Mouse (Mus musculus): Measurements from ENCODE around the gene Prkar1b. TPM values are rescaled to one million over a fixed set of nuclear protein-coding genes. Genes with fewer than 3 reads are reported as not detected.

Prkar1b gene
- 1 to 10 TPM; 1.7 to 2.5 TPM for total RNA-seq (2021)

DNA sequence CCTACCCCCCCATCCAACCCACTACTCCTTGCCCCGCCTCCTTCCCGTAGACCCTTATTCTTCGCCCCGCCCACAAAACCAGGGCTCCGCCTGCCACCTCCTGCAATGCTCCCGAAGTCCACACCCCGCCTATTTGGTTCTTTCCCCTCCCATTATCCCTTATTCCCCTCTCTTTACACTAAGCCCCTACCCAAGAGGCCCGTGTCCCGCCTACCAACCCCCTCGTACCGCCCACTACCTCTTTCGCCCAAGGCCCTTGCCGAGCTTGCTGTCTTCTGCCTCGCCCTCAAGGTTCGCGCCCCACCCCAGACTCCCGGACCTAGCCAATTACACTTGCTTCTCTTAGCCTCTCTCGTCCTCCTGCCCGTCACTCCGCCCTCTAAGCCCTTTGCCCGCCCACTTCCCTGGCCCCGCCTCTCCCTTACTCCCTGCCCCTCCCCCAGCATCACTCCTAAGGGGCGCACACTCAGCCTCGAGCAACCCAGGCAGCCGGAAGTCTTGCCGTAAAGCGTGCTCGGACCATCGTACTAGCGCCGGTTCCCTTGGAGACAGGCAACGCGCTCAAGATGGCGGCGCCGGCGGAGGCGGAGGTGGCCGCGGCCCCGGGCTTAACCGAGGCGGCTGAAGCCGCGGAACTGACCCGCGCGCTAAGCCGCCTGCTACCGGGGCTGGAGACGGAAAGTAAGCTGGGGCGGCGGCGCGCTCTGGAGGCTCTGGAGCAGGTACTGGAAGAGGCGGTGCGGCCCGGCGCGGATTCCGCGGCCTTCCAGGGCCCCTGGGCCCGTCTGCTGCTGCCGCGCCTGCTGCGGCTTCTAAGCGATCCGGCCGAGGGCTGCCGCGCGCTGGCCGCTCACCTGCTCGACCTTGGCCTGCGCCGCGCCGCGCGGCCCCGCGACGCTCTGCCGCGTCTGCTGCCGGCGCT is at the start of gene Prkar1b, which contains the start of gene Dnaaf5:
Gene Prkar1b, minus strand, starts transcription at position 321 of the 922 bp plus-strand sequence.
Gene Dnaaf5, plus strand, starts transcription at position 543 of the 922 bp plus-strand sequence.
- peak; percentile 94 for DNase-seq (ENCODE audit: low spot score)
- intact Hi-C loops (cut with DNase I) = loop anchor here (2.0 kb wide), 1 partner anchor 29 kb away; no protein-coding TSS in a partner anchor

DNA sequence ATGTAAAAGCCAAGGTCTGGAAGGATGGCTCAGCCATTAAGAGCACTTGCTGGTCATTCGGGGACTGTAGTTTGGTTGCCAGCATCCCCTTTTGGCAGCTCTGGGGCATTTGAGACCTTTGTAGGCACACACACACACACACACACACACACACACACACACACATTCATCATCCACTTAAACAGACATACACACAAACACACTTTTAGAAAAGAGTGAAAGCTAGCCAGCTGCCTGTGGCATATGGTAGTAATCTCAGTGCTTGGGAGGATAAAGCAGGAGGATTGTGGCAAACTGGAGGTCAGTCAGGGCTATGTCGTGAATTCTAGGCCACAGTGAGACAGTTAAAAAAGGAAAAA is 49.8 kb upstream of the Prkar1b start:
- DNase-seq (ENCODE audit: low spot score) = no peak
- intact Hi-C loops (cut with DNase I) = no loop called here

DNA sequence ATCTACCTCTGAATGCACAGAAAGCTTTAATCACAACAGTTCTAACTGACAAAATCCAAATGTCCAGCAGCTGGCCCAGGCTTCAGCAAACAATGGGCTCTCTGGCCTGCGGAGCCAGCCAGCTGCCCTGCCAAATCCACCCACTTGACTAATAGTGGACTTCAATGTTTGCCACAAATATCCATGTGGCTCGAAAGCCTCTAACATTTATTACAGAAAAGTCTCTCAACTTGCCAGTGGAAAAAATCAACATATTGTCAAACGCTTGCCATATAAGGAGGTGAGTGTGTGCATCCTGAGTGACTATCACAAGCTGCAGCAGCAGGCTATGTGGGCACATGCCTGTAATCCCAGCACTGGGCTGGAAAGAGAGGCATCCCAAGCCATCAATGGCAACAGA is 49.0 kb upstream of the Prkar1b start:
- DNase-seq (ENCODE audit: low spot score) = no peak
- intact Hi-C loops (cut with DNase I) = no loop called here

DNA sequence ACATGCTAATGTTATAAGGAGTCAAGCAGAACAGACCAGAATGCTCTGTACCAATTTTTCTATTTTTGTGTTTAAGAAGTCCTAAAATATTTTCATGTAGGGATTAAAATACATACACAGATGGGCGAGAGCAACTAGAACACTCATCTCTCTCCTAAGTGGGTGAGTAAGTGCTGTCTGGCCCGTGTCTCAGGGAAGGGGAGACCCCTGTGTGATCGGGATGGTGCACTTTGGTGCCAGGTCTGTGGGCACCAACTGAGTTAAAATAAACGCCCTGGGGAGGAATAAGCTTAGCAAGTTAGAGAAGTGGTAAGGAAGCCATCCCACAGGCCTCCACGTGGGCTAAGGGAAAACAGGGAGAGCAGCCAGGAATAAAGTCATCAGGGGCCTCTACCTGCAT is 41.2 kb upstream of the Prkar1b start:
- intact Hi-C loops (cut with DNase I) = no loop called here
- DNase-seq (ENCODE audit: low spot score) = no peak

DNA sequence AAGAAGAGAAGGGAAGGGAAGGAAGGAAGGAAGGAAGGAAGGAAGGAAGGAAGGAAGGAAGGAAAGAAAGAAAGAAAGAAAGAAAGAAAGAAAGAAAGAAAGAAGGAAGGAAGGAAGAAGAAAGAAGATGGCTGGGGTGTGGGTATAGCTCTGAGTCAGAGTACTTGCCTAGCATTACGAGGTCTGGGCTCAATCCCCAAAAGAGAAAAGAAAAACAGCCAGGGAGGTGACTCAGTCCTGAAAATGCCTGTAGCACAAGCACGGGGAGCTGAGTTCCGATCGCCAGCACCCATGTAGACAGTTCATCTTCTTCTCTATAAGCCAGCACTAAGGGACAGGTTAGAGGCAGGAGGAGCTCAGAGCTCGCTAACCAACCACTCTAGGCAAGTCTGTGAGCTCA is 39.9 kb upstream of the Prkar1b start:
- no peak for DNase-seq (ENCODE audit: low spot score)
- intact Hi-C loops (cut with DNase I) = no loop called here

DNA sequence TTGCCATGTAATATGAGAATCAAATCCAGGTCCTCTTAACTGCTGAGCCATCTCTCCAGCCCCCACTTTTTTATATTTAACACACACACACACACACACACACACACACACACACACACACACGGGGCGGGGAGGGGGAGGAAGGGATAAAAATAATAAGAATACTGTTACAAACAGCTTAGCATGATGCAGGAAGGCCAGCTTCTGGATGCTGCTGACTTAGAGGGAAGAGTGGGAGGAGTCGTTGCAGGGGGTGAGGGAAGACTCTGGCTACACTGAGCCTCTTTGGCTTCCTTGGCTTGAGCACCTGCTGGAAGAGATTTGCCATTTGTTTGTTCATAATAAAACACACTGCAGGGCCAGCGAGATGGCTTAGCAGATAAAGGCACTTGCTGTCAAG is 35.1 kb upstream of the Prkar1b start:
- intact Hi-C loops (cut with DNase I) = no loop called here

DNA sequence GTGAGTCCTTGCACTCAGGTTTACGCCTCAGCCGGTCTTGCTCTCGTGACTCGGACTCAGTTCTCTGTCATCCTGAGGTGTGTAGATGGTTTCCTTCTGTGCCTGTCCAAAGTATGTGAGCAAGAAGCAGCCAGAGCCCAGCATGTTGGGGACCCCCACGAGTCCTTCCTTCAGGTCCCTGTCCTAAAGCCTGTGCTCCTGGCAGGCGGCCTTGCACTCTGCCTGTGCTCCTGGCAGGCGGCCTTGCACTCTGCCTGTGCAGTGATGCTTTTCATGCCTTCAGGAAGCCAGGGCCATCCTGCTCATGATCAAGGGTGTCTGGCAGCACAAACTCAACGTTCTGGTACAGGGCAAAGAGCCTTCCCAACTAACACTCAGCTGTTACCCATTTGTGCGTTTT is 33.8 kb upstream of the Prkar1b start:
- no peak for DNase-seq (ENCODE audit: low spot score)
- intact Hi-C loops (cut with DNase I) = no loop called here

More for the DNA sequence above, 35.1 kb upstream of the Prkar1b start:
- no peak for DNase-seq (ENCODE audit: low spot score)

DNA sequence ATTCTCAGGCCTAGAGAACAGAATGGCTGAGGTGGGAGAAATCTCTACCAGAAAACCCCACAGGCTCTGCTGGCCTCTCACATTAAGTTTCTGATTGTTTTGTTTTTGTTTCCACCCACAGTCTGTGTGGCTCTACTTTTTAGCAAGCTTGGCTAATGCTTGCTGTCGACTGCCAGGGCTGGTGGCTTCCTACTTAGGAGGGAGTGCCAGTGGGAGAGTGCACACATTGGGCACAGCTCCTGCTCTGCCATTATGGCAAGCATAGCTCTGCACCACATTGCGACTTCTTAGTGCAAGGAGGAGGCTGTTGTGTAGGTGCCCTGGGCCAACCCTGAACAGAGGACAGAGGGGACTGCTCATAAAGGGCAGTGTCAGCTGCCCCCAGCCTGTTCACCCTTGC is 33.3 kb upstream of the Prkar1b start:
- intact Hi-C loops (cut with DNase I) = no loop called here
- no peak for DNase-seq (ENCODE audit: low spot score)

DNA sequence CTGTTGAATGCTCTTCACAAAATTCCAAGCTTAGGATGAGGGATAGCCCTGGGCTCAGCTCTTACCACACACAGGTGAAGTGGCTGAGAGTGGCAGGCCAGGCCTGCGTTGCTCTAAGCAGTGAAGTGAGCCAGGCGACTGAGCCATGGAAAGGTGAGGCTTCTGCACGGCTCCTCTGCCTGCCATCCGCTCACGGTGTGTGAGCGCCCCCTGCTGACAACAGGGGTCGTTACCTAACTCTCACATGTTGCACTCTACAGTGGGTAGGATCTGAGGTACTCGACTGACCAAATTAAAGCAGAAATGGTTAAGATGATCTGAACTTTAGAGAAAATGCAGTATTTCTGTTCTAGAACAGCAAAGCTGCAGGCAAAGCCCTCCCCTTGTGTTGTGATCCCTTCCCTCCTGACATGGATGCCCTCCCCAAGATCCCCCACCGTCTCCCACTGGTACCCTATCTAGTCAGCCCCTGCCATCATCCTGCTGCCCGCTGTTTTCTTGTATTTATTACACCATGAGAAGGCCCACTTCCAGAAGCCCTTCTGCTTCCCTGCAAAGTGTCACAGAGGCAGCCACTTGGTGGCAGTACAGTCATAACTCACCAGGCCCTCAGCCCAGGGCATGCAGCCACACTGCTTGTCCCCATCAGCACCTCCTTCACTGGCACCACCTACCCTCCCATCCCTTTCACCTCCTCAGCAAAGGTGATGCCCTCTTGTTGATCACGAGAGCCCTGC is 29.3 kb upstream of the Prkar1b start:
- intact Hi-C loops (cut with DNase I) = loop anchor here (1.0 to 5.0 kb wide), 4 partner anchors 28 to 331 kb away; partner anchors contain the start of genes Dnaaf5 and Prkar1b
- DNase-seq (ENCODE audit: low spot score) = peak; percentile 20

DNA sequence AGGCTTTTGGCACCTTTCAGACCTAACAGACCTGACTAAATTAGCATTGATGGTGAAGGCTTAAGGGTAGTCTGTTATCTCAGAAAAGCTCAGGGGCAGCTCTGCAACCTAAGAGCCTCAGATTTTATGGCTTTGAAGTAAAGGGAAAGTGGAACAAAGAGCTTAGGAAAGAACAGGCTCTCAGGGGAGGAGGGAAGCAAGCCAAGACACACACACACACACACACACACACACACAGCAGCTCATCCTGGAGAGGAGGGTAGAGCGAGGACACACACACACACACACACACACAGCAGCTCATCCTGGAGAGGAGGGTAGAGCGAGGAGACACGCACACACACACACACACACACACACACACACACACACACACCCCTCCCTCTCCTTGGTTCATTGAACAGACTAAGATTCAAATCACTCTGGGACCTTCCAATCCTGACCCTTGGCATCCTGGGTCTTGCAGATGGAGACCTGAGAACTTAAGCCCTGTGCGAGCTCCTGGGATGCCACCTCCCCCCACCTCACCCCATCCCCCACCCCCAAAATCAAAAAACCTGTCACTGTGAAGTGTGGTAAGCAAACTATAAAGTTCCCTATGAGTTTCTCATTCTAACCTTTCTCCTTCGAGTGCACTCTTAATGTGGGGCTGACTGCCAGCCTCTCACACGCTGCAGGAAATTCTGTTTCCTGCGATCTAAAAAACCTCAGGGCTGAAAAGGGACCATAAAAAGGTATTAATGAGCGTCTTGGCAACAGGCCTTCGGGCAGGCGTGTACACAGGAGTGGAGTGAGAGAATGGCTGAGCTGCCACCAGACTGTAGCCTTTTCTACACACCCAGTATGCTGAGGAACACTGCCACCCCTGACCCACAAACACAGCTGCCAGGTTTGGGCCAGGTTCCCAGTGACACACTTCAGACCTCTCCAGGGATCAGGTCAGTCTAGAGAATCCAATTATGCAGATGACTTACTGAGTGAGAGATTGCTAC is 25.1 kb upstream of the Prkar1b start:
- DNase-seq (ENCODE audit: low spot score) = peak; percentile 9
- intact Hi-C loops (cut with DNase I) = loop anchor here (5.0 kb wide), 1 partner anchor 153 kb away; no protein-coding TSS in a partner anchor

DNA sequence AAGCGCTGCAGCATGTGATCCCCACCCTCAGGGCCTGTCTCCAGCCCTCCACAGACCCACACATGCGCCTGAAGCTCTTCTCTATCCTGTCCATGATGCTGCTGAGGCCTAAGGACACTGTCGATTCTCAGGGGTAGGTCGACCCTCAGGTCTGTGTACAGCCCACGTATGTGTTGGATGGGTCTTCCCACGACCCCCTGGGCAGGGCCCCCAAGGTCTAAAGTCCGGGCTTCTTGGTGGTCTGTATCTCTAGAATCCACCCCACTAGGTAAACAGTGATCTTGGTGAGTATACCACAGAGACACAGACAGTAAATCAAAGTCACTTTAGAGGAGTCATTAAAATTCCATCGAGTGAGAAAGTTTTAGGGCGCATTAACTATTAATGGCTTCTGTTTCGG is 24.3 kb upstream of the Prkar1b start:
- intact Hi-C loops (cut with DNase I) = no loop called here

DNA sequence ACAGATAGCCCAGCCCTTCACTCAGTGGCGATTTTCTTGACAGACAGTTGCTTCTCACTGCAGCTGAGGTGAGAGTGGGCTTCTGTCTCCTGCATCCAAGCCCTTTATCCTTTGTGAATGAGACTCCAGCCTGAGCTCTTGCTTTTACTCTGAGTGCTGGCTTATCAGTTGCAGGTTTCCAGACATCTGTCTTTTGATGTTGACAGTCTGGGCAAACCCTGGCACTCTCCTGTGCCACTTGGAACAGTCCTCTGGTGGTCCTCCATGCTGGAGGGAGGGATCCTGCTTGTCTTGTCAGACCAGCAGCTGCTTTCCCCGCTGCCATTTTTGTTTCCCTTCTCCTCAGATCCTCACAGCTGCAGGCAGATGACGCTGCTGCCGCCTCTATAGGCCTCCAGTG is 22.1 kb upstream of the Prkar1b start:
- no peak for DNase-seq (ENCODE audit: low spot score)
- intact Hi-C loops (cut with DNase I) = no loop called here

More for the DNA sequence above, 24.3 kb upstream of the Prkar1b start:
- DNase-seq (ENCODE audit: low spot score) = no peak

DNA sequence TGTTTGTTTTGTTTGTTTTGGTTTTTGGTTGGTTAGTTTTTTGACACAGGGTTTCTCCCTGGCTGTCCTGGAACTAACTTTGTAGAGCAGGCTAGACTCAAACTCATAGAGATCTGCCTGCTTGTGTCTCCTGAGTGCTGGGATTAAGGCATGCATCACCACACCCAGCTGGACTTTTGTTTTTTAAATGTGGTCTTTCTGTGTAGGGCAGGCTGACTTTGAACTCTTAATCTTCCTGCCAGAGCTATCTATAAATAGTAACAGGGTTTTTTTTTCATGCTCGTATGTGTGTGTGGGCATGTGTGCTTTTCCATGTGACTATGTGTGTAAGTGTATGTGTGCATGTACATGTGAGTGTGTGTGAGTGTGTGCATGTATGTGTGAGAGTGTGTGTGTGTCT is 17.7 kb upstream of the Prkar1b start:
- intact Hi-C loops (cut with DNase I) = no loop called here
- DNase-seq (ENCODE audit: low spot score) = no peak

DNA sequence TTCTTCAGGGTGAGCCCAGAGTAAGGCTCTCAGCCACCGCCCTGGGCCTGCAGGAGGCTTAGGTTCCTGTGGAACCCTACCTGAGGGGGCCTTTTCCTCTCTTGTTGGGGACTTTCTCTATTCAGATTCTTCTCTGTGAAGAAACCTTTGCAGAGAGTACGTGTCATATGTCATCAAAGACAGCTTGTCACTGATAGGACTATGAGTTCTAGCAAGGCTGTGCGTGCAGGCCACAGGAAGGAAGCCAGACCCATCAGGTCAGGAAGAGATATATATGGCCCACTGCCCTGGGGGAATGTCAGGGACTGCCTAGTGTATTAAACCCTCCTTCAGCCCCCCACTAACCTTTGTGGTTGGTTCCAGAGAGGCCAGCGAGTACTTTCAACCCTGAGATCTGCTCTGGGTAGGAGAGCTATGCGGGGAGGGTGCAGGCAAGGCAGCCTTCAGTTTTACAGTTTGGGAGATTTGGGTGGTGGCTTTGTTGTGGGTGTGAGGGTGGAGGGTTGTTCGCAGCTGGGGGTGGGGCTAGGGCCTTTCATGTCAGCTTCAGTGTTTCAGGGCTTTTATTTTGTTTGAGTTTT is 17.1 kb upstream of the Prkar1b start:
- intact Hi-C loops (cut with DNase I) = no loop called here
- DNase-seq (ENCODE audit: low spot score) = no peak

DNA sequence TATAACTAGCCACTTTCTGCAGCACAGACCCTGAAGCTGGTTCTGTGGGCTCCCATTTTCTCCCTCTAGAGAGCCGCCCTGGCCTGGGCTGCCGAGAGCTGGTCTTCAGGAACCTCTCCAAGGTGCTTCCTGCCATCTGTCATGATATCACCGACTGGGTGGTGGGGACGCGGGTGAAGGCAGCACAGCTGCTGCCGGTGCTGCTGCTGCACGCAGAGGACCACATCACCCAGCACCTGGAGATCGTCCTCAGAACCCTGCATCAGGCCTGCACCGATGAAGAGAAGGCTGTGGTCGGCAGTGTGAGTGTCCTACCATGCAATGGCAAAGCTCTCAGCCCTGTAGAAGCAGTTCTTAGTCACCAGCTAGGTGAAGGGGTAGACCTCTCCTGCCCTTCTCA is 11.8 kb upstream of the Prkar1b start:
- DNase-seq (ENCODE audit: low spot score) = no peak
- intact Hi-C loops (cut with DNase I) = no loop called here

DNA sequence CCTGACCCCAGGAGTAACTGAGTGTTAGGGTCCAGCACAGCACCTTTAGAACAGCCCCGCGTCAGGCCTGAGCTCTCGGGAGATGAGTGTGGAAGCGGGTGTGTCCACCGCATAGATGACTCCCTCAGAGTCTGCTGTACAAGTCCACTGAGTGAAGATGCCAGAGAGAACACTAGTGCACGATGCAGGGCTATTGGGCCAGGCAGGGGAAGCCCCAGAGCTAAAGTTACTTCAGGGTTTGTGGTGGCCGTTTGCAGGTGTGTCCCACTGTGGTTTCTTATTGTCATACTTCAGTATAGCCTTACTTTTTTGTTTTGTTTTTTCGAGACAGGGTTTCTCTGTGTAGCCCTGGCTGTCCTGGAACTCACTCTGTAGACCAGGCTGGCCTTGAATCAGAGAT is 11.1 kb upstream of the Prkar1b start:
- no peak for DNase-seq (ENCODE audit: low spot score)
- intact Hi-C loops (cut with DNase I) = no loop called here

DNA sequence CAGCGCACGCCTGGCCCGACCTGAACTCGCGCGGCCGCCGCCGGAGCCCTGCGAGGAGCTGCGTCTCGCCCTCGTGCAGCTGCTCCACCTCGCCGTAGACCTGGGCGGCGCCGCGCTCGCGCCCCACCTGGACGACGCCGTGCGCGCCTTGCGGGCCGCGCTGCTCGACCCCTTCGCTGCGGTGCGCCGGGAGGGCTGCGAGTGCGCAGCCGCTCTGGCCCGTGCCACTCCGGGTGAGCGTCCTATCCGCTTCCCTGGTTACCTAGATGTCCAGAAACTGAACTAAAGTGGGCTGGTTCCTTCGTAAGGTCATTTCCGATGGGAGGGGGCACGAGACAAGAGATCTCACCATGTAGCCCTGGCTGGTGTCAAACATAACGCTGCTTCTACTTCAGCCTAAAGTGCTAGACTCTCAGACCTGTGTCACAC is 816 bp upstream of the Prkar1b start:
- no peak for DNase-seq (ENCODE audit: low spot score)
- intact Hi-C loops (cut with DNase I) = loop anchor here (2.0 kb wide), 1 partner anchor 28 kb away; no protein-coding TSS in a partner anchor

DNA sequence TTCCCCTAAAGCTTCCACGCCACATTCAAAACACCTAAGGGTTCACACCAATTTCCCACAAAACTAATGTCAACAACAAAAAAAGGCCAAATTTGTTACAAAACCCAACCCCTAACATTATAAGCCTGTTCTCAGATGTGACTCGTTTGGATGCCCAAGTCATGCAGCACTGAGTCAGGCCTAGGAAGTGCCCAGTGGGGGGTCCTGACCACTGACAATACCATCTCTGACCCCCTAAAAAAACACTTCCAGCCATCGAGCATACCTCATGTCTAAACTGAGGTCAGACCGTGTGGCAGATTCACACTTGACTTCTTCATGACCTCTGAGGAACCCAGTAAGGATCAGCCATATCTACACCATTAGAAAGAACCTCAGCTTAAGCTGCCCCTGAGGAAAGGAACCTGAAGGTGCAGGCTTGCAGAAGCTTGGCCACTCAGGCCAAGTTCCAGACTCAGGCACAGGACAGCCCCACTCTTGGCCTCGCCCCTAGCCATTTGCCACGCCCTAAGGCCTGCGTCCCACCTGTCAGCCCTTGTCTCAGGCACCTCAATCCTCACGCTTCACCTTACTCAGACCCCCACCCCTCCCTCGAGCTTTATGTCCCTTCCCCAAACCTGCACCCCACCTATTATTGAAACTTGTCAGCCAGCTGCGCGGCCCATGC is 662 bp downstream of the Prkar1b start:
- DNase-seq (ENCODE audit: low spot score) = no peak
- intact Hi-C loops (cut with DNase I) = no loop called here

Measured in heart, postnatal 25 days (tissue).